Comparison of ENCODE assay signal across 15 mouse cellular contexts in genomic region chr8:10155075-10155474, GRCm38 (mm10). TPM values are rescaled to one million over a fixed set of nuclear protein-coding genes. Genes with fewer than 3 reads are reported as not detected.
DNase-seq lines count a peak whose midpoint lies in the region; ATAC-seq lines count a peak whose summit lies in the region.
"Had no signal": no experiment of that assay in that cellular context is flagged by ENCODE, and none has a peak within 500 bp of the region (broad histone marks: within the 10 kb centered on the region; RNA-seq: fewer than 3 reads in every experiment).

No protein-coding gene starts in this region.

- no peak for DNase-seq in forebrain, embryonic 10.5 days (ENCODE audit: extremely low spot score, low spot score)
- no peak for DNase-seq in forebrain, embryonic 11.5 days (ENCODE audit: low spot score)
- DNase-seq in hindbrain, embryonic 11.5 days (ENCODE audit: low spot score), result no peak
- DNase-seq in B cell, adult 2 months, result no peak
- DNase-seq in right cerebral cortex, adult 2 months (ENCODE audit: low spot score in 2 of 2), result no peak
- DNase-seq in embryo, embryonic 10 days (ENCODE audit: low spot score), result no peak
- DNase-seq: adrenal gland, postnatal 14 days; kidney, postnatal 10 days; liver, embryonic 13.5 days; lung, postnatal 14 days had no signal

- 96% methylated on average over 16 of the region's 16 CpGs for WGBS in forebrain, embryonic 10.5 days
- WGBS in forebrain, embryonic 11.5 days, result 95% methylated on average over 16 of the region's 16 CpGs
- WGBS in hindbrain, embryonic 11.5 days, result 94% methylated on average over 16 of the region's 16 CpGs
- 91% methylated on average over 16 of the region's 16 CpGs for WGBS in midbrain, embryonic 13.5 days
- WGBS in stomach, embryonic 14.5 days, result 86% methylated on average over 16 of the region's 16 CpGs

- peaks cover 15% of the 10 kb centered on the region for H3K4me1 ChIP-seq in forebrain, embryonic 10.5 days
- no peaks in the 10 kb centered on the region for H3K4me1 ChIP-seq in forebrain, embryonic 11.5 days (replicated peaks; ENCODE audit: control insufficient read depth, insufficient read depth, low read length)
- peaks cover 2% of the 10 kb centered on the region; the same call in 1 of the 2 replicates for H3K4me1 ChIP-seq in hindbrain, embryonic 11.5 days (replicated peaks; ENCODE audit: control insufficient read depth, insufficient read depth, low read length)
- H3K4me1 ChIP-seq in midbrain, embryonic 13.5 days (replicated peaks), result peaks cover 37% of the 10 kb centered on the region
- no peaks in the 10 kb centered on the region for H3K4me1 ChIP-seq in stomach, embryonic 14.5 days (ENCODE audit: control insufficient read depth, insufficient read depth, low read length)
- H3K4me1 ChIP-seq: liver, embryonic 13.5 days had no signal

- H3K27ac ChIP-seq in forebrain, embryonic 10.5 days, result no peak overlapping the region
- H3K27ac ChIP-seq in forebrain, embryonic 11.5 days (ENCODE audit: low read depth, low read length), result no peak overlapping the region
- no peak overlapping the region for H3K27ac ChIP-seq in hindbrain, embryonic 11.5 days (ENCODE audit: low read depth, low read length)
- H3K27ac ChIP-seq in midbrain, embryonic 13.5 days, result no peak overlapping the region
- H3K27ac ChIP-seq in stomach, embryonic 14.5 days (ENCODE audit: low read length), result no peak overlapping the region
- H3K27ac ChIP-seq: intestine, embryonic 15.5 days; limb, embryonic 10.5 days; liver, embryonic 13.5 days had no signal

- H3K9me3 ChIP-seq in forebrain, embryonic 10.5 days, result no peaks in the 10 kb centered on the region
- H3K9me3 ChIP-seq in forebrain, embryonic 11.5 days (ENCODE audit: control insufficient read depth, low read length), result no peaks in the 10 kb centered on the region
- no peaks in the 10 kb centered on the region for H3K9me3 ChIP-seq in hindbrain, embryonic 11.5 days (ENCODE audit: control insufficient read depth, low read length)
- peaks cover under 1% of the 10 kb centered on the region; the same call in 1 of the 2 replicates for H3K9me3 ChIP-seq in midbrain, embryonic 13.5 days
- H3K9me3 ChIP-seq in stomach, embryonic 14.5 days (ENCODE audit: control insufficient read depth, low read depth, low read length), result no peaks in the 10 kb centered on the region
- H3K9me3 ChIP-seq: intestine, embryonic 15.5 days; limb, embryonic 10.5 days; liver, embryonic 13.5 days had no signal

- H3K36me3 ChIP-seq in forebrain, embryonic 10.5 days (replicated peaks), result no peaks in the 10 kb centered on the region
- H3K36me3 ChIP-seq in forebrain, embryonic 11.5 days (ENCODE audit: control insufficient read depth, insufficient read depth, low read length), result no peaks in the 10 kb centered on the region
- H3K36me3 ChIP-seq in hindbrain, embryonic 11.5 days (ENCODE audit: control insufficient read depth, insufficient read depth, low read length), result no peaks in the 10 kb centered on the region
- H3K36me3 ChIP-seq in midbrain, embryonic 13.5 days, result no peaks in the 10 kb centered on the region
- no peaks in the 10 kb centered on the region for H3K36me3 ChIP-seq in stomach, embryonic 14.5 days (ENCODE audit: control insufficient read depth, insufficient read depth, low read length)
- H3K36me3 ChIP-seq: intestine, embryonic 15.5 days; limb, embryonic 10.5 days; liver, embryonic 13.5 days had no signal

- peak overlapping the region; percentile 81; the same call in 1 of the 2 replicates for H3K4me3 ChIP-seq in forebrain, embryonic 10.5 days
- no peak overlapping the region for H3K4me3 ChIP-seq in forebrain, embryonic 11.5 days (ENCODE audit: low read depth, low read length)
- H3K4me3 ChIP-seq in hindbrain, embryonic 11.5 days (ENCODE audit: low read depth, low read length), result peak overlapping the region; percentile 60; the same call in 1 of the 2 replicates
- H3K4me3 ChIP-seq in midbrain, embryonic 13.5 days (replicated peaks), result peak overlapping the region; percentile 68
- peak overlapping the region; percentile 37; the same call in 1 of the 2 replicates for H3K4me3 ChIP-seq in stomach, embryonic 14.5 days (ENCODE audit: low read depth, low read length)
- H3K4me3 ChIP-seq: liver, embryonic 13.5 days had no signal

- ATAC-seq in forebrain, embryonic 11.5 days (replicated peaks; ENCODE audit: low FRiP score), result no peak
- ATAC-seq in hindbrain, embryonic 11.5 days (ENCODE audit: low FRiP score), result no peak
- no peak for ATAC-seq in midbrain, embryonic 13.5 days
- no peak for ATAC-seq in stomach, embryonic 14.5 days (ENCODE audit: insufficient number of reproducible peaks, insufficient read depth, low FRiP score, low read depth)
- ATAC-seq: intestine, embryonic 15.5 days had no signal

- H3K9ac ChIP-seq in forebrain, embryonic 11.5 days (ENCODE audit: low read length), result no peak overlapping the region
- H3K9ac ChIP-seq in hindbrain, embryonic 11.5 days (ENCODE audit: low read depth, low read length), result no peak overlapping the region
- H3K9ac ChIP-seq in midbrain, embryonic 13.5 days (replicated peaks), result no peak overlapping the region
- H3K9ac ChIP-seq in stomach, embryonic 14.5 days (replicated peaks; ENCODE audit: low read depth, low read length), result no peak overlapping the region
- H3K9ac ChIP-seq: intestine, embryonic 15.5 days; liver, embryonic 13.5 days had no signal

- H3K4me2 ChIP-seq in forebrain, embryonic 11.5 days (ENCODE audit: low read depth, low read length, severe bottlenecking), result no peak overlapping the region; the same call in 1 of the 2 replicates
- H3K4me2 ChIP-seq in hindbrain, embryonic 11.5 days (replicated peaks; ENCODE audit: low read depth, low read length), result peak overlapping the region; percentile 78; the same call in 1 of the 2 replicates
- peak overlapping the region; percentile 71 for H3K4me2 ChIP-seq in midbrain, embryonic 13.5 days (replicated peaks)
- peak overlapping the region; percentile 65 for H3K4me2 ChIP-seq in stomach, embryonic 14.5 days (replicated peaks; ENCODE audit: low read depth, low read length)
- H3K4me2 ChIP-seq: liver, embryonic 13.5 days had no signal

- peaks cover 38% of the 10 kb centered on the region for H3K27me3 ChIP-seq in forebrain, embryonic 10.5 days (ENCODE audit: poor library complexity, severe bottlenecking)
- peaks cover 5% of the 10 kb centered on the region; the same call in 1 of the 2 replicates for H3K27me3 ChIP-seq in forebrain, embryonic 11.5 days (ENCODE audit: control insufficient read depth, insufficient read depth, low read length)
- H3K27me3 ChIP-seq in hindbrain, embryonic 11.5 days (ENCODE audit: control insufficient read depth, insufficient read depth, low read length), result peaks cover 3% of the 10 kb centered on the region; the same call in 1 of the 2 replicates
- peaks cover 9% of the 10 kb centered on the region for H3K27me3 ChIP-seq in midbrain, embryonic 13.5 days
- 0 out of 2 replicates have a peak, but pooled peaks cover 3% of the 10 kb centered on the region for H3K27me3 ChIP-seq in stomach, embryonic 14.5 days (ENCODE audit: control insufficient read depth, insufficient read depth, low read length)

RNA-seq across cellular contexts. Expression of gene Myo16, which starts 1.4 kb away (rescaled TPM):
- 0.50 and 0.64 TPM in 2 replicates for polyA plus RNA-seq in forebrain, embryonic 10.5 days (2016; fragmentation: Nextera tagmentation; extraction: Ambion mirVana)
- 1.3 and 1.6 TPM in 2 replicates for polyA plus RNA-seq in forebrain, embryonic 11.5 days (2014; fragmentation: Nextera tagmentation; extraction: Ambion mirVana)
- 2.1 and 5.5 TPM in 2 replicates for polyA plus RNA-seq in hindbrain, embryonic 11.5 days (2014; fragmentation: Nextera tagmentation; extraction: Ambion mirVana)
- 4.0 and 5.2 TPM in 2 replicates for polyA plus RNA-seq in midbrain, embryonic 13.5 days (2015; fragmentation: Nextera tagmentation; extraction: Ambion mirVana)
- polyA plus RNA-seq in stomach, embryonic 14.5 days (2014; fragmentation: Nextera tagmentation; extraction: Ambion mirVana), result 5.1 and 6.4 TPM in 2 replicates
- polyA plus RNA-seq: liver, embryonic 13.5 days; small intestine, adult 2 months had no signal
